Mouse (Mus musculus) testis, postnatal 10 days (tissue): ENCODE measurements around the gene Olfr211.
"Not testable (repeated sequence)": the region's sequence is repeated elsewhere in the genome, so short reads cannot be mapped to it uniquely, and the experiment has no call there.

Source experiments
- DNase-seq: peaks from one replicate; pipeline ENCODE4 v3.0.0; 2021; ENCODE audit warnings: low spot score

Gene Olfr211

DNA sequence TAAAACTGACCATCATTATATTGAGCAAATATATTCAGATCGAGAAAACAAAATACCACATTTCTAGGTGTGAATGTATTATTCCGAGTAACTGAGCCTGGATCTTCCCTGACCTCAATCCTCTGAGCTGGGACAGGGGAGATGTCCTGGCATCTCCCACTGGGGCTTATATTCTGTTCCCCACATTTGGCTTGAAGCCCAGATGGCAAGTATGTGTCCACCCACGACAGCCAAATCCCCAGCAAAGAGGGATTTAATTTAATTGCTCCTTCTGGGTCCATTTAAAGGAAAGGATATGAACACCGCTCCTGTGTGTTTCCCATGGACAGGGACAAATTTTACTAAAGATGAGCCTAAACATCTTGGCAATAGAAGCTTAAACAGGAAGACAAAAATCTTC, at the start of gene Olfr211:
TSS of gene Olfr211 (plus strand) at position 301 of the 400 bp plus-strand sequence.
- no peak for DNase-seq

DNA sequence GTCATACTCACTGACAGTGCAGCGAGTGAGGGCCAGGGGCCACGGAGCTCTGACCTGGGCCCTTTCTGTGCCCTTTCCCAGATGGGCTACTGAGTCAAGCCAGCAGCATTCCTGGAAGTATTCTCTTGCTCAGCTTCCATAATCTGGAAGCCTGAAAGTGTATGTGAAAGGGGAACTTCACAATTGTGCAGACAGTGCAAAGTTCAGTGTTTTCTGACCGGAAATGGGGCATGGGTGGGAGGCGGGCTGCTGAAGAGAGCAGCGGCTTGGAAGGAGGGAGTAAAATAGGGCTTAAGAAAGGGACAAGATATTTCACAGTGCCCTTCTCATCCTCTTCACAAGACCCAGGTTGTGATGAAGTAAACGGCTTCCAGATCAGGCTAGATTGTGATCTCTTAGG, 49.4 kb upstream of the Olfr211 start:
- no peak for DNase-seq

DNA sequence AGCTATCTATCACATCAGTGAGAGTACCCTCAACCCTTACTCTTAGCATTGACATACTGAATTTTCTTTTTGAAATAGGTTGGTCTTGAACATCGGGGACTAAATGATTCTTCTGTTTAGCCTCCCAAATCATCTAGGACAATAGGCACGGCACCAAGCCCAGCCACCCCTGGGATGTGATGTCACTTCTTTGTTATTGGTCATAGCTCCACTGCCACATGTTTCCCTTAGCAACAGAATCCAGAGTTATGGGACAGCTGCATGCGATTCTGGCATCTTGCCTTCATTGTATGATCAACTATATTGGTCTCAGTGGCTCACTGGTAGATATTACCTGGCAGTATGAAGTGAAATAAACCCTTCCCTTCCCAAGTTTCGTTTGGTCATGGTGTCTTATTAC, 48.4 kb upstream of the Olfr211 start:
- no peak for DNase-seq

DNA sequence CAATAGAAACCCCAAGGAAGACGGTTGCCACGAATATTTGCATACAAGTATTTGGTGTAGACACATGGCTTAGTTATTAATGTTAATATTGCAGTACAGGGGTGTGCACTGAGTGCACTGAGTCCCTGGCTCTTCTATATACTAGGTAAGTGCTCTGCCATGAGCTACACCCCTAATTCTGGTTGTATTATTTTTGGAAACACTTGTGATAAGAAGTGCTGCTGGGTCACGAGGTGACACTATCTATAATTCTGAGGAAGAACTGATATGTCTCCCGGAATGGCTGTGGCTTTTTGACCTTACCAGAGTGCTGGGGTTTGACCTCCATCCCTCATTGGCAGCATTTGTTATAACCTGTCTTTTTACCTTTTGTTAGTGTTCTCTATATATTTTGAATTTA, 48.0 kb upstream of the Olfr211 start:
- DNase-seq, result no peak

DNA sequence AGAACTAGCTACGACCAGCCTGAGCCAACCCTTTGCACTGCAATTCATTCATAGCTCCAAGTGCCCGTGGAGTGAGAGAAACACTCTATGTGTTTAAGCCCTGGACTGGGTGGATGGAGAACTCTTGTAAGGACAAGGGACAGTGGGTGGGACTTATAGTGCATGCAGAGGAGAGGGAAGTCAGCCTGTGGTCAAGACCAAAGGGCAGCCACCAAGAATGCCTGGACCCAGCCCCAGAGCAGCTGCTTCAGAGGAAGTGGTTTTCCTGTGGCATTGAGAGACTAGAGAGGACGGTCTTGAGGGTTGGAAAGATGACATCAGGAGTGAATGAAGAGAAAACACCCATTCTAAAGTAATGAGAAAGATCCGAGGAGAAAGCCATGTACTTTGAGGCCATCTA, 33.1 kb upstream of the Olfr211 start:
- no peak for DNase-seq

DNA sequence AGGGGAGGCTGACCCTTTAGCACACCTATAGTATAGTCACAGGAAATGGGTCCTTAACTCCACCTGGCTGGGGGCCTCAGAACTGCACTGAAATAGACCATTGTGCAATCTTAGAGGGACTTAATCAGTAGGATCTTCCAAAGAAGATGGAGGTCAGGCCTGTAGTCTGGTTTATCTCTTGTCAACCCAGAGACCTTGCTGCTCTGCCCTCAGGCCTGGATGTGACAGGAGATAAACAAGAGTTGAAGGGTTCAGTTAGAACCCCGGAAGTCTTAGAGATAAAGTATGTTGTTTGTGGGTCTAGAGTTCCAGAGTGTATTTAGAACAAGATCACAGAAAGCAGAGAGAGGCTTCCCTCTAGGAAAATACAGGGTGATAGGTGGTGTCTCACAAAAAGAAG, 32.4 kb upstream of the Olfr211 start:
- DNase-seq, result no peak

DNA sequence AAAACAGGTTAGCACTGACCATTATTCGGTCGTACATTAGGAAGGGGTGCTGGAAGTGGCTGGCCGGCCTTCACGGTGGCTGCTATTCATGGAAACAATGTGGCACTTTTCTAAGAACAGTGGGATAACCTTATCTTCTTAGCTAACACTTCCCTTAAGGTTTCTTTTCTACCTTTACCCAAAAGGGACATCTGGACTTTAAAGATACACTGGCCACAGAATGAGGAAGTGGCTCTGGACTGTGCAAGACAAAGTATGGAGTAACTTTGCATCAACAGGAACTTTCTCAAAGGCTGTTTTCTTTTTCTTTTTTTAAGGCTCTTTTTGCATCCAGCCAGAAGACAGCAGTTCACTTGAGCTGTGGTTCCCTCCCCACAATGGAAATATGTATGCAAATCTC, 30.2 kb upstream of the Olfr211 start:
- DNase-seq, result no peak

DNA sequence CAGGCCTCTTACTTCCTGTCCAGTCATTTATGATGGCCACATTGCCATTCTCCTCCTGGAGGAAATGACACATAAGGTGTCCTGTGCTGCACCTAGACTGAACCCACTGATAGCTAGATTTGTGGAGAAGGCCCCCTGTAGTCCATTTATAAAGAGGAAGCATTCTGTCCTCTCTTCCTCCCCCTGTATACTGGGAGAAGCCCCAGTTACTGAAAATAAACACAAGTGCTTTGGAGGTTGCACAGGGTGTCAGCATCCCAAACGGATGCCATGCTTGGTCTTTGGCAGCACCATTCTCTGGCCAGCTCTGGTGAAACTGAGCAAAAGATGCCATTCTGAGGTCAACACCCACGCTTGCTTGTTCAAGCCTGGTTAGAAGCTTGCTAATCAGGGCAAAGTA, 29.7 kb upstream of the Olfr211 start:
- DNase-seq, result no peak

DNA sequence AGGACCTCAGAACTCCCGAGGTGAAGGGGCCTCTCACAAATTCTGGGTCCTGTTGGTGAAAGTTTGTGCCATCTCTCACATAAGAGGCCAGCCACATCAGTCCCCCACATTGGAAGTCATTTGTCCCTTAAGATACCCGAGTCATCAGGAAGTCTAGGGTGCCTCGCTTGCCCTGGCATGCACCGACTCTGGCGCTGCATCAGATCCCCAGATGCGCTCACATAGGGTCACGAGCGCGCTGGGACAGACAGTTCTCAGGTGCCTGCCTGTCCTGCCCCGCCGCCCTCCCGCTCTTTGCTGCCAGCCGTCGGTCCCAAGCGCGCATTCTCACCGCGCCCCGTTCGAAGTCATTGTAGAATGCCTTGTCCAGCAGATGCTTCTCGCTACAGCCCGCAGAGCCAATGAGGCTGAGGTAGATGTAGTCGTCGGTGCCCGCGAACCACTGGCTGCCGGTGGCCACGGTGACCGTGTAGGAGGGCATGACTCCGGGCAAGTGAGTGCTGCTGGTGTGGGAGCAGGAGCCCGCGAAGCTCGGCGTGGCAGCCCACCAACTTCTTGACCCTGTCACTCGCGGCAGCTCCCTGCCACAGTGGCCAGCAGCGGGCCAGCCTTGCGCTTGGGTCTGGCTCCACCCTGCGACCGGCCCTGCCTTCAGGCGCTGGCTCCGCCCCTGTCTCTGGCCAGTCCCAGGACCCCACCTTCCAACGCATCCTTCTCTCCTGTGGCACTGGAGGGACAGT, 28.2 kb upstream of the Olfr211 start, which contains the start of gene Alox5:
TSS of gene Alox5 (minus strand) at position 635 of the 740 bp plus-strand sequence.
- DNase-seq, result peak; percentile 43

DNA sequence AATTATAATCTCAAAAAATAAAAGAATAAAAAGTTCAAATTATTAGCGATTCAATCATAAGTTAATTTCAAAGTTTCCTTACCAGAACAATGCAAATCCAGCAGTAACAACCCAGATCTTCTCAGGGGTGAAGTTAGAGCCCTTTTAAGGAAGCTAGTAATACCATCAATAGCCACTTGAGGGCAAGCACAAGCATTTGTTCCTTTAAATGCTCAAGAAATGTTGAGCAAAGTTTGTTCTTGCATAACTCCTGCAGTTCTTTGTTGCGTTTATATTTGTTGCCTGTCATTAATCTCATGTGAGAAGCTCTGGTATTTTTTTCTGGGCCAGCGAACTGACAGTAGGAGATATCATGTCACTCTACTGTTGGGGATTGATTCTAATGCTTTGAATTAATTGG, 20.8 kb upstream of the Olfr211 start:
- DNase-seq, result no peak

DNA sequence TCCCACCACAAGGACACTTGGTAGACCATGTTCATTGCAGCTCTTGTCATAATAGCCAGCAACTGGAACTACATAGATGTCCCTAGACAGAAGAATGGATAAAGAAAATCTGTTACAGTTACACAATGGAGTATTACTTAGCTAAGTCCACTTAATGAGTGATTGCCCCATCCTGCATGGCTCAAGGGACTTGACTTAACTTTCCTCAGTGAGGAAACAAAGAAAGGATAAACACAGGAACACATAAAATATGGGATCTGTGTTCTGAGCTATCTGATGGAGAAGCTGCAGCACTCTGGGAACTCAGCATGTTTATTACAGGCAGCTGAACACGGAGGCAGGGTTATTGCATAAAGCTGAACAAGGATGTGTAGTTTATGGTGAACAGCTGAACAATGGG, 3.8 kb upstream of the Olfr211 start:
- no peak for DNase-seq

DNA sequence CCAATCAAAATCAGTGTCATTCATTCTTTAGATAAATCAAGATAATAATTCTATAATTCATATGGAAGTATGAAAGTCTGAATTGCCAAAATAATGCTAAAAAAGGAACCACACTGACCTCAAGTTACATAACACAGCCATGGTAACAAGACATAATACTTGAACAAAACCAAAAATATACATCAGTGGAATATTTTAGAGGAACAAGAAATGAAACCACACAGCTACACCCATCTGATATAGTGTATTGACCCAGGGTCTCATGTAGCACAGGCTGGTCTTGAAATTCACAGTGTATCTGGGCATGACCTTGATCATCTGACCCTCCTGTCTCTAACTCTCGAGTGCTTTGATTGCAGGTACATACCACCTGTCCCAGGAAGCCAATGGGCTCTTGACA, 2.1 kb upstream of the Olfr211 start:
- DNase-seq, result no peak

DNA sequence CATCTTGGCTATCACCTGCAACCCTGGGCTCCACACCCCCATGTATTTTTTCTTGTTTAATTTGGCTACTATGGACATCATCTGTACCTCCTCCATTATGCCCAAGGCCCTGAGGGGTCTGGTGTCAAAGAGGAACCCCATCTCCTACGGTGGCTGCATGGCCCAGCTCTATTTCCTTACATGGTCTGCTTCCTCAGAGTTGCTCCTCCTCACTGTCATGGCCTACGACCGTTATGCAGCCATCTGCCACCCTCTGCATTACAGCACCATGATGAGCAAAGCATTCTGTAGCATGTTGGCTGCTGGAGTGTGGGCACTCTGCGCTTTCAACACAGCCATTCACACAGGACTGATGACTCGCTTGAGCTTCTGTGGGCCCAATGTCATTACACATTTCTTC, 4.9 kb downstream of the Olfr211 start:
- no peak for DNase-seq

DNA sequence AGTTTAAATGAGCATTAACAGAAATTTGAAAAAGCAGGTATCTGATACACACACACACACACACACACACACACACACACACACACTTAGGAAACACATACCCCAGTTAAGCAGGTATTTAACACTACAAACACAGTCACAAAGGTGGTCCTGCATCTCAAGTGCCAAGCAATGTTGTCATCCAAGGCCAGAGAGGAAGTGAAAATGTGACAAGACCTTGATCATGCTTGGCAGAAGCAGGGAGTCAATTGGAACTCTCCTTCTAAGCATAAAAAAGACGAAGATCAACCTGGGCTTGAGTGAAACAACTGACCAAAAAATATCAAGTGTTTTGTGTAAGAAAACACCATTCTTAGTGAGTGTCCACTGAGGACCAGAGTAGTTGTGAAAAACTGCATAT, 7.1 kb downstream of the Olfr211 start:
- DNase-seq, result no peak

DNA sequence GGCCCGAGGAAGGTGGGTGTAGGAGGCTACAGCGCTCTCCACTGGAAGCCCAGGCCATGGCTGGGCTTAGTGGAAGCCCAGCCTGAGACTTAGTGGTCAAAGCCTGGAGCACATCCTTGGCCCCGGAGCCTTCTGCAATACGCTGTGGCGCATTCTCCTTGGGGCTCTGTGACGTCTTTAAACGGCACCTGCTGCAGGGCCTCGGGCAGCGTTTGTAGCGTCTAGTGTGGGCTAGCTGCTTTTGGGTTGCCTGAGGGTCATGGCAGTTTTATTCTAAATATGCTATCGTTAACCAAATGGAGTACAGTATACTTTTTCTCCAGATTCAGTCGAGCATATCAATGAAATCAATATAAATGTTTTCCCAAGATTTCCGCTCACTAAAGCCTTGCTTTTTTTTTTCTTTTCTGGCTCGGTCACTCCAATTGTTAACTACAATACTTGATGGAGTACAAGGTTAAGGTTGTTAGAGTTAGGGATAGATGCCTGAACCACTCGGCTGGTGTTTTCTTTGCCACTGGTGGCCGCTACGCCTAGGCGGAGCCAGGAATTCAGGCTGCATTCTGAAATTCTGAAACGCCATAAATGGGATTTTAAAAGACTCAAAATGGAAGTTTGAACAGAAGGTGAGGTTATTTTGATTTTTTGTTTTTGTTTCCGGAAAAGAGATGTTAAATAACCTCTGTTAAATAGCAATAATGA, 17.6 kb downstream of the Olfr211 start, which contains the start of gene Olfr212:
TSS of gene Olfr212 (plus strand) at position 215 of the 702 bp plus-strand sequence.
- not testable (repeated sequence) for DNase-seq

DNA sequence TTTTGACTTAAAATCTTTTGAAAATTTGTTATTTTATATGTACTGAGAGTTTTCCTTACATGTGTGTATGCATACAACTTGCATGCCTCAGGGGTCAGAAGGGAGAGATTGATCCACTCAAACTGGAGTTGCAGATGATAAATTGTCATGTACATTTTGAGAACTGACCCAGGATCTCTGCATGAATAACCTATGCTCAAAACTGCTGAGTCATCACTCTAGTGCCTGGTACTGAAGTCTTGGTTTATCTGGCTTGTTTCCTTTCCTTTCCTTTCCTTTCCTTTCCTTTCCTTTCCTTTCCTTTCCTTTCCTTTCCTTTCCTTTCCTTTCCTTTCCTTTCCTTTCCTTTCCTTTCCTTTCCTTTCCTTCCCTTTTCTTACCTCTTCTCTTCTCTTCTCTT, 25.9 kb downstream of the Olfr211 start:
- DNase-seq, result no peak

DNA sequence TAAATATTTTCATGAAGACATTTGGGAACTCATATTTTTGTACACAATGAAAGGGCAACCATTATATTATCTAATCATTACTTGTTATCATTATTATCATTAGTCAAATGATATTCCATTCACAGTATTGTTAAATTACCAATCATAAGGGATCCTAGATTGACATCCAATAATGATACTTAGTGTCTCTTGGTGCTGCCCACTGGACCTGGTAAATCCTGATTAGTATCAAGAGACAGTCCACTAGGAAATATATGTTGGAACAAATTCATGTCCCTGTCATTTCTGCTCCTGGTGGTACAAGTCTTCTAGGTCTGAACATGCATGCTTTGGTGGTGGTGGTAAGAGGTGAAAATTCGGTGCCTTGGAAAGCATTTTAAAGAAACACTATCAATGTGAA, 49.3 kb downstream of the Olfr211 start, which contains the start of gene Olfr213:
TSS of gene Olfr213 (plus strand) at position 301 of the 400 bp plus-strand sequence.
- no peak for DNase-seq

DNA sequence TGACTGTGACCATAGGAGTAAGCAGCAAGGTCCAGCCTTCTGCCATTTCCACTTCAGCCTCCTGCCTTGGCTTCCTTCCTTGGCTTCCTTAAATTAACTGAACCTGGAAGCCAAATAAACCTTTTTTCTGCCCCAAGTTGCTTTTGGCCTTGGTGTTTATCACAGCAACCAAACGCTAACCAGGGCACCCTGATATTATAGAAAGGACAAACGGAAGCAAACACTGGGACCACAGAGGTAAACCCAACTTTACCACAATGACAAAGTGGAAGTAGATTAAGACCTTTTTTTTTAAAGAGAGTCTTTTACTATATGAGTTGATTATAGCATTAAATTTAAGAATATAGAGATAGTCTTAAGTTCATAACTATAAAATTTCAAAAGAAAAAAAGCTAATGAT, 53.6 kb downstream of the Olfr211 start:
- DNase-seq, result no peak
